Mouse (Mus musculus): ENCODE measurements around the gene Plod2.

Plod2 gene

DNA sequence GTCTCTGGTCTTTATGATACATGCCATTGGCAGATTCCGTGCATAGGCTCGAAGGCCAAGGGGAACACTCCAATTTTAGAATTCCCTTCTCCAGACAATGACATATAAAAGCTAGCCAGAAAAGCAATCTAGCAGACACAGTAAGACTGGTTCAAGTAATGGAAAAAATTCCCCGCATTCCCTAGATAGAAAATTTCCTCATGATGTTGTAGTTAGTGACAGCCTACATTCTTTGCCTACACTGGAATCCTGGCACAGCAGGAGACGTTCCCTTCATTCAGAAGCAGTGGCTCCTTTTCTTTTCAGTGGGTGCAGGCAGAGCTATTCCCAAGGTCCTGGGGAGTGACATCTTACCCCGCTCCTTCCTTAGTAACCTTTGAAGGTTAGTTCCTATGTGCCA, 41.9 kb downstream of the Plod2 start:
- Histone ChIP-seq H3K9me3 (ENCODE audit: low read length) (no peaks in the 10 kb centered on the region), H3K36me3 (ENCODE audit: insufficient read depth, low read length) (peaks cover 52% of the 10 kb centered on the region), H3K4me3 (replicated peaks; ENCODE audit: low read length) (no peak overlapping the region), H3K4me1 (replicated peaks; ENCODE audit: low read depth, low read length) (no peaks in the 10 kb centered on the region), H3K27me3 (ENCODE audit: insufficient read depth, low read length) (no peaks in the 10 kb centered on the region)
- no peak for TF ChIP-seq POU5F1 (IDR thresholded peaks at IDR 0.05; ENCODE audit: borderline replicate concordance, low read length)
- no peak for TF ChIP-seq CTCF (conservative IDR thresholded peaks at IDR 0.05; ENCODE audit: low read length)
- no peak for TF ChIP-seq NANOG (IDR thresholded peaks at IDR 0.05; ENCODE audit: borderline replicate concordance, low read length)

- no peaks in the 10 kb centered on the region for H3K27me3 ChIP-seq (ENCODE audit: insufficient read depth, low read length)
- H3K4me3 ChIP-seq (replicated peaks; ENCODE audit: low read length): no peak overlapping the region
- TF ChIP-seq CTCF (conservative IDR thresholded peaks at IDR 0.05; ENCODE audit: low read length): no peak
- no peak for TF ChIP-seq NANOG (IDR thresholded peaks at IDR 0.05; ENCODE audit: borderline replicate concordance, low read length)
- no peak for TF ChIP-seq POU5F1 (IDR thresholded peaks at IDR 0.05; ENCODE audit: borderline replicate concordance, low read length)
- H3K4me1 ChIP-seq (replicated peaks; ENCODE audit: low read depth, low read length): no peaks in the 10 kb centered on the region
- H3K36me3 ChIP-seq (ENCODE audit: insufficient read depth, low read length): peaks cover 70% of the 10 kb centered on the region
- H3K9me3 ChIP-seq (ENCODE audit: low read length): no peaks in the 10 kb centered on the region
Measured at GRCm38 (mm10) chr9:92586025-92586424, 44.0 kb downstream of the Plod2 start.

- Histone ChIP-seq H3K4me1 (replicated peaks; ENCODE audit: low read depth, low read length) (no peaks in the 10 kb centered on the region), H3K36me3 (ENCODE audit: insufficient read depth, low read length) (peaks cover 78% of the 10 kb centered on the region), H3K27me3 (ENCODE audit: insufficient read depth, low read length) (no peaks in the 10 kb centered on the region), H3K4me3 (replicated peaks; ENCODE audit: low read length) (no peak overlapping the region), H3K9me3 (ENCODE audit: low read length) (no peaks in the 10 kb centered on the region)
- TF ChIP-seq CTCF (conservative IDR thresholded peaks at IDR 0.05; ENCODE audit: low read length) (no peak), NANOG (IDR thresholded peaks at IDR 0.05; ENCODE audit: borderline replicate concordance, low read length) (no peak), POU5F1 (IDR thresholded peaks at IDR 0.05; ENCODE audit: borderline replicate concordance, low read length) (no peak)
Measured at GRCm38 (mm10) chr9:92587391-92587790, 45.4 kb downstream of the Plod2 start.

DNA sequence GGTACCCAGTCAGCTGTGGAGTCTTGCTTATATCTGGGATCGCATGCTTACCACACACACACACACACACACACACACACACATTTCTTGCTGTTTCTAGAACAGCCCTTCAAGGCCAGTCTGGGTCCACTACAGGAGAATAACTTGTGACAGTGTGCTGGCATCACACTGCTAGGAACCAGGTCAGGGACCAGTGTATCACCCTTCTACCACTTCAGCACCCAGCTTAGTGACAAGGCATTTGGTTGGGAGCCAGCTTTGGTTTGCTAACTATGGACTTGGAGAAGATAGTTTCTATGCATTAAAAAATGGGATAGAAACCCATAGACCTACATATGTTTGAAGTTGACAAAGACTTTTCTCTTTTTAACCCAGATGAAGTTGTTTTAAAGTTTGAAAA, 46.2 kb downstream of the Plod2 start:
- peaks cover 80% of the 10 kb centered on the region for H3K36me3 ChIP-seq (ENCODE audit: insufficient read depth, low read length)
- no peak overlapping the region for H3K4me3 ChIP-seq (replicated peaks; ENCODE audit: low read length)
- TF ChIP-seq NANOG (IDR thresholded peaks at IDR 0.05; ENCODE audit: borderline replicate concordance, low read length) (no peak), CTCF (conservative IDR thresholded peaks at IDR 0.05; ENCODE audit: low read length) (no peak), POU5F1 (IDR thresholded peaks at IDR 0.05; ENCODE audit: borderline replicate concordance, low read length) (no peak)
- no peaks in the 10 kb centered on the region for H3K9me3 ChIP-seq (ENCODE audit: low read length)
- H3K4me1 ChIP-seq (replicated peaks; ENCODE audit: low read depth, low read length): no peaks in the 10 kb centered on the region
- H3K27me3 ChIP-seq (ENCODE audit: insufficient read depth, low read length): no peaks in the 10 kb centered on the region

- H3K4me3 ChIP-seq (replicated peaks; ENCODE audit: low read length): no peak overlapping the region
- H3K27me3 ChIP-seq (ENCODE audit: insufficient read depth, low read length): no peaks in the 10 kb centered on the region
- peaks cover 82% of the 10 kb centered on the region for H3K36me3 ChIP-seq (ENCODE audit: insufficient read depth, low read length)
- no peaks in the 10 kb centered on the region for H3K9me3 ChIP-seq (ENCODE audit: low read length)
- TF ChIP-seq POU5F1 (IDR thresholded peaks at IDR 0.05; ENCODE audit: borderline replicate concordance, low read length) (no peak), NANOG (IDR thresholded peaks at IDR 0.05; ENCODE audit: borderline replicate concordance, low read length) (no peak), CTCF (conservative IDR thresholded peaks at IDR 0.05; ENCODE audit: low read length) (no peak)
- H3K4me1 ChIP-seq (replicated peaks; ENCODE audit: low read depth, low read length): no peaks in the 10 kb centered on the region
Measured at GRCm38 (mm10) chr9:92589021-92589420, 47.0 kb downstream of the Plod2 start.

GRCm38 (mm10) chr9:92591482-92591881, 49.5 kb downstream of the Plod2 start:
- Histone ChIP-seq H3K4me3 (replicated peaks; ENCODE audit: low read length) (no peak overlapping the region), H3K9me3 (ENCODE audit: low read length) (no peaks in the 10 kb centered on the region), H3K36me3 (ENCODE audit: insufficient read depth, low read length) (peaks cover 64% of the 10 kb centered on the region), H3K4me1 (replicated peaks; ENCODE audit: low read depth, low read length) (no peaks in the 10 kb centered on the region), H3K27me3 (ENCODE audit: insufficient read depth, low read length) (no peaks in the 10 kb centered on the region)
- no peak for TF ChIP-seq CTCF (conservative IDR thresholded peaks at IDR 0.05; ENCODE audit: low read length)

DNA sequence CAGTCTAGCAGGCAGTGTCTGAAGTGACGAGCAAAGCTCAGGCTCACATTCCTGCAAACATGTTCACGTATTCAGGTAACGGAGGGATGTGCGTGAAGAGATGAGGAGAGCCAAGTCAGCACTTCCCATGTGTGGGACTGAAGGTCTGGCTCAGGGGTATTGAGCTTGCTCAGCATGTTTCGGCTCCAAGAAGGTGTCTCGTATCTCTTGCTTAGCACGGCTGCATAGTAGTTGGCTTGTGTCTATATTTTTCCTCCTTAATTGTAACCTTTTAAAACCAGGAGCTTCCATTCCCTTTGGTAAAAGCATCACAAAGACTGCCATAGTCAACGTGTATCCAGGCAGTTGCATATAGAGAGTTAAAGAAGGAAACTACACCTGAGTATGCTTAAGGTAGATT, 50.7 kb downstream of the Plod2 start:
- peaks cover 6% of the 10 kb centered on the region; the same call in 1 of the 2 replicates for H3K4me1 ChIP-seq (replicated peaks; ENCODE audit: low read depth, low read length)
- H3K27me3 ChIP-seq (ENCODE audit: insufficient read depth, low read length): no peaks in the 10 kb centered on the region
- H3K4me3 ChIP-seq (replicated peaks; ENCODE audit: low read length): no peak overlapping the region
- TF ChIP-seq CTCF (conservative IDR thresholded peaks at IDR 0.05; ENCODE audit: low read length) (no peak), NANOG (IDR thresholded peaks at IDR 0.05; ENCODE audit: borderline replicate concordance, low read length) (no peak), POU5F1 (IDR thresholded peaks at IDR 0.05; ENCODE audit: borderline replicate concordance, low read length) (no peak)
- no peaks in the 10 kb centered on the region for H3K9me3 ChIP-seq (ENCODE audit: low read length)
- H3K36me3 ChIP-seq (ENCODE audit: insufficient read depth, low read length): peaks cover 55% of the 10 kb centered on the region

GRCm38 (mm10) chr9:92594491-92594890, 52.5 kb downstream of the Plod2 start:
- Histone ChIP-seq H3K36me3 (ENCODE audit: insufficient read depth, low read length) (peaks cover 52% of the 10 kb centered on the region), H3K4me1 (replicated peaks; ENCODE audit: low read depth, low read length) (peaks cover 8% of the 10 kb centered on the region; the same call in 1 of the 2 replicates), H3K27me3 (ENCODE audit: insufficient read depth, low read length) (no peaks in the 10 kb centered on the region), H3K4me3 (replicated peaks; ENCODE audit: low read length) (no peak overlapping the region), H3K9me3 (ENCODE audit: low read length) (no peaks in the 10 kb centered on the region)
- TF ChIP-seq NANOG (IDR thresholded peaks at IDR 0.05; ENCODE audit: borderline replicate concordance, low read length): no peak
- TF ChIP-seq CTCF (conservative IDR thresholded peaks at IDR 0.05; ENCODE audit: low read length): no peak
- TF ChIP-seq POU5F1 (IDR thresholded peaks at IDR 0.05; ENCODE audit: borderline replicate concordance, low read length): no peak

DNA sequence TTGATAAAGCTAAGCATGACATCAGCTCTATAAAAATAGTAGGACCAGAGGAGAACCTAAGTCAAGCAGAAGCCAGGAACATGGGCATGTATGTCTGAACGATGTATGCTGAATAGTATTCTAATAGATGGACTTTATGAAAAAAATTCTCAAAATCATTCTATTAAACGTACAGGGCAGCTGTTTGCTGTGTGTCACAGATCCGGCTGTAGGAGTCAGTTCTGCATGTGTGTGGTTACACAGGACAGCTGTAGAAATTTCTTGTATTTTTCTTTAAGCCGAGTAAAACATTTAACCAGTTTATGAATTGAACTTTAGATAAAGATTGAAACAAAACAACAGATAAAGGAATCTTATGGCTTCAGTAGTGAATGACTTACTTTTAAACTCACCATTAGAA, 53.3 kb downstream of the Plod2 start:
- Histone ChIP-seq H3K4me1 (replicated peaks; ENCODE audit: low read depth, low read length) (peaks cover 8% of the 10 kb centered on the region; the same call in 1 of the 2 replicates), H3K9me3 (ENCODE audit: low read length) (no peaks in the 10 kb centered on the region), H3K27me3 (ENCODE audit: insufficient read depth, low read length) (no peaks in the 10 kb centered on the region), H3K36me3 (ENCODE audit: insufficient read depth, low read length) (peaks cover 50% of the 10 kb centered on the region), H3K4me3 (replicated peaks; ENCODE audit: low read length) (no peak overlapping the region)
- TF ChIP-seq NANOG (IDR thresholded peaks at IDR 0.05; ENCODE audit: borderline replicate concordance, low read length): no peak
- no peak for TF ChIP-seq CTCF (conservative IDR thresholded peaks at IDR 0.05; ENCODE audit: low read length)
- TF ChIP-seq POU5F1 (IDR thresholded peaks at IDR 0.05; ENCODE audit: borderline replicate concordance, low read length): no peak

Data from E14TG2a.4 (cell line).